Mouse (Mus musculus) liver, embryonic 14.5 days (tissue): ENCODE measurements around the gene Akr1d1.

Experiments
- CTCF ChIP-seq: IDR thresholded peaks from 2 replicates; pipeline ENCODE4 v1.5.1; 2016; ENCODE audit warnings: antibody characterized with exemption, low read depth, control low read depth
- EP300 ChIP-seq: IDR thresholded peaks from 2 replicates; pipeline ENCODE4 v1.6.1; 2016; ENCODE audit warnings: antibody characterized with exemption, low read depth

GRCm38 (mm10) chr6:37572935-37573334 is 43.0 kb downstream of the Akr1d1 start:
- no peak for TF ChIP-seq CTCF
- no peak for TF ChIP-seq EP300
